Mouse (Mus musculus): ENCODE measurements at regions not wholly inside any gene's neighbourhood (a gene's known extent, or its start where the extent isn't known, plus 50 kb on each side); places are given as distances from the start of the nearest gene placed in this dataset.

- Histone ChIP-seq H3K27ac (ENCODE audit: low read depth, low read length) (no peak overlapping the region), H3K4me3 (ENCODE audit: low read depth, low read length) (no peak overlapping the region), H3K36me3 (ENCODE audit: control insufficient read depth, insufficient read depth, low read length) (no peaks in the 10 kb centered on the region), H3K4me2 (replicated peaks; ENCODE audit: low read depth, low read length) (no peak overlapping the region), H3K9me3 (ENCODE audit: control insufficient read depth, low read length) (no peaks in the 10 kb centered on the region), H3K4me1 (replicated peaks; ENCODE audit: control insufficient read depth, insufficient read depth, low read length) (no peaks in the 10 kb centered on the region), H3K9ac (ENCODE audit: low read depth, low read length) (no peak overlapping the region), H3K27me3 (ENCODE audit: control insufficient read depth, insufficient read depth, low read length) (no peaks in the 10 kb centered on the region)
- WGBS, result 81% methylated on average over 8 of the region's 8 CpGs
- no peak for ATAC-seq (ENCODE audit: low FRiP score)
- DNase-seq (ENCODE audit: low spot score), result no peak
These were observed 252.3 kb upstream of the Xrcc4 start for GRCm38 (mm10) chr13:90341597-90342212.

DNA sequence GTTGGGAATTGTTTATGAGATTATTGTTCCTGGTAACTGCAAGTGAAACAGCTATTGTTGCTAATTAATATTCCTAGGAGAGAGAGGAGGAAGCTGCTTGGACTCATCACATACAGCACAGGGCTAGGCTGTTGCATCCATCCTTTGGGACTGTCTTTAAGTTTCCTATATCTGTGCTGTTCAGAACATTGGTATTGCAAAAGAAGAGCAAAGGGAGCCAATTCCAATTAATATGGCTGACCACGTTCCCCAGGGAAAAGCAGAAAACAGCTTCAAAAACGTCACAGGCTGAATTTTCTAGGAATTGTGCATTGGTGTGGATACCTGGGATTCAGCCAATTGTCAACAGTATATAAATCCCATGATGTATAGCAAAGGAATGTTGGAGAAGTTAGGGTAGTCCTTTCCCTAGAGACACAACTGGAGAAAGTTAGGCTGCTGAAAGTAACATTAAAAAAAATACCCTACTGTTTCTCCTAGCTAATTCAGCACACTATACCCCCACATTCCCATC is 251.3 kb upstream of the Xrcc4 start:
- Histone ChIP-seq H3K9ac (ENCODE audit: low read depth, low read length) (no peak overlapping the region), H3K9me3 (ENCODE audit: control insufficient read depth, low read length) (no peaks in the 10 kb centered on the region), H3K36me3 (ENCODE audit: control insufficient read depth, insufficient read depth, low read length) (no peaks in the 10 kb centered on the region), H3K27me3 (ENCODE audit: control insufficient read depth, insufficient read depth, low read length) (no peaks in the 10 kb centered on the region), H3K4me3 (ENCODE audit: low read depth, low read length) (no peak overlapping the region), H3K27ac (ENCODE audit: low read depth, low read length) (no peak overlapping the region), H3K4me1 (replicated peaks; ENCODE audit: control insufficient read depth, insufficient read depth, low read length) (no peaks in the 10 kb centered on the region), H3K4me2 (replicated peaks; ENCODE audit: low read depth, low read length) (no peak overlapping the region)
- 78% methylated on average over 2 of the region's 2 CpGs for WGBS
- DNase-seq (ENCODE audit: low spot score) (no peak), ATAC-seq (ENCODE audit: low FRiP score) (no peak)

DNA sequence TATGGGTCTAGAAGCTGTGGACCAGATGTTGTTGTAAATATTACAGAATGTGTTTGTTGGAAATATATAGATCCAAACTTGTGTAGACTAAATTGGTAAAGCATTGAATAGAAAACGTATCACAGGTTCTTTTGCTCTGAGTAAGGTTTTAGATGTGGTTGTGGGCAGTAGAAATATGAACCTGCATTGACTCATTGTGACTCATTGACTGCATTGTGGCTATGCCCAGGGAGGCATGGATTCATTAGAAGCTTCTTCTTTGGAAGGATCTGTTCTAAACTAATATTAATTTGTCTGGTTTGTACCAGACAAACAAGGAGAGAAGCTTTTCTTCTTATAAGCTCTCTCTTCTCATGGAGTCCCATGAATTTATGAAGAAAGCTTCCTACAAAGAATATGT is 248.2 kb upstream of the Xrcc4 start:
- Histone ChIP-seq H3K9ac (ENCODE audit: low read depth, low read length) (no peak overlapping the region), H3K9me3 (ENCODE audit: control insufficient read depth, low read length) (no peaks in the 10 kb centered on the region), H3K27ac (ENCODE audit: low read depth, low read length) (no peak overlapping the region), H3K4me3 (ENCODE audit: low read depth, low read length) (no peak overlapping the region), H3K36me3 (ENCODE audit: control insufficient read depth, insufficient read depth, low read length) (no peaks in the 10 kb centered on the region), H3K4me2 (replicated peaks; ENCODE audit: low read depth, low read length) (no peak overlapping the region), H3K4me1 (replicated peaks; ENCODE audit: control insufficient read depth, insufficient read depth, low read length) (no peaks in the 10 kb centered on the region), H3K27me3 (ENCODE audit: control insufficient read depth, insufficient read depth, low read length) (no peaks in the 10 kb centered on the region)
- no peak for DNase-seq (ENCODE audit: low spot score)
- ATAC-seq (ENCODE audit: low FRiP score), result no peak
- WGBS, result 89% methylated on average over 1 of the region's 1 CpGs

- no peak for DNase-seq (ENCODE audit: low spot score)
- H3K36me3 ChIP-seq (ENCODE audit: control insufficient read depth, insufficient read depth, low read length), result no peaks in the 10 kb centered on the region
- H3K9ac ChIP-seq (ENCODE audit: low read depth, low read length), result no peak overlapping the region
- H3K9me3 ChIP-seq (ENCODE audit: control insufficient read depth, low read length), result no peaks in the 10 kb centered on the region
- no peak overlapping the region for H3K4me3 ChIP-seq (ENCODE audit: low read depth, low read length)
- WGBS, result 71% methylated on average over 3 of the region's 3 CpGs
- no peak for ATAC-seq (ENCODE audit: low FRiP score)
- H3K4me2 ChIP-seq (replicated peaks; ENCODE audit: low read depth, low read length), result no peak overlapping the region
- no peaks in the 10 kb centered on the region for H3K4me1 ChIP-seq (replicated peaks; ENCODE audit: control insufficient read depth, insufficient read depth, low read length)
- H3K27ac ChIP-seq (ENCODE audit: low read depth, low read length), result no peak overlapping the region
- H3K27me3 ChIP-seq (ENCODE audit: control insufficient read depth, insufficient read depth, low read length), result no peaks in the 10 kb centered on the region
These were observed 246.3 kb upstream of the Xrcc4 start for GRCm38 (mm10) chr13:90335741-90336037.

DNA sequence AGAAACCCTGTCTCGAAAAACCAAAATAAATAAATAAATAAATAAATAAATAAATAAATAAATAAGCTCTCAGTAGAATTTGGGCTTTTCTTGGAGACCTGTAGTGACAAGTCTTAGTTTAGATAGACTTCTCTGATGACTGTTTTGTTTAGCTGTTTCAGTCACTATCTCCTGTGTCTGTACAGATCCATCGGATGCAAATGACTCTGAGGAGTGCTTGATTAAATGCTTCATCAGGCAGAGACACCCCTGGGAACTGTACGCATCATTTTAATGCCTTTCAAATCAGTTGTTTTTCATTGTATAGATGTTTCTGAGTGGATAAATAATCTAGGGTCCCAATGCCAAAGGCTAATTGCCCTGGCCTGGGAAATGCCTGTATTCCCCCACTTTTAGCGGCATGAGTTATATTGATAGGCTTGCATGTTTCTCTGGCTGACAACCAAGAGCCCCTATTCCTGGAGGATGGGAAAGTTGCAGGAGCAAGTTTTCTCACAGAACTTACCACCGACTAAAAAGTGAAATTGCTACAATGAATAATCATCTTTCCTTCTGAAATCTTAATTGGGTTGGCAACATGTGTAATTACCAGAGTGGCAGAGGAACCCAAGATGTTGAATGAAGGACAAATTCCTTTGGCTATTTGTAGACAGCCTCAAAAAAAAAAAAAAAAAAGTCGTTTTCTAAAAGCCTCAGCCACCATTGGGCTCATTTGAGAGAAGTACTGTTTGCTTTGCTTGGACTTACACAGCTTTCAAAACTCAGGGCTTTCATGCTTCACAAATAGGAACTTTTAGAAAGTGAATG is 245.7 kb upstream of the Xrcc4 start:
- Histone ChIP-seq H3K27ac (ENCODE audit: low read depth, low read length) (no peak overlapping the region), H3K9ac (ENCODE audit: low read depth, low read length) (no peak overlapping the region), H3K9me3 (ENCODE audit: control insufficient read depth, low read length) (no peaks in the 10 kb centered on the region), H3K4me1 (replicated peaks; ENCODE audit: control insufficient read depth, insufficient read depth, low read length) (no peaks in the 10 kb centered on the region), H3K4me2 (replicated peaks; ENCODE audit: low read depth, low read length) (no peak overlapping the region), H3K27me3 (ENCODE audit: control insufficient read depth, insufficient read depth, low read length) (no peaks in the 10 kb centered on the region), H3K4me3 (ENCODE audit: low read depth, low read length) (no peak overlapping the region), H3K36me3 (ENCODE audit: control insufficient read depth, insufficient read depth, low read length) (no peaks in the 10 kb centered on the region)
- DNase-seq (ENCODE audit: low spot score) (no peak), ATAC-seq (ENCODE audit: low FRiP score) (no peak; the same call in 1 of the 2 replicates)
- WGBS, result 74% methylated on average over 6 of the region's 6 CpGs

DNA sequence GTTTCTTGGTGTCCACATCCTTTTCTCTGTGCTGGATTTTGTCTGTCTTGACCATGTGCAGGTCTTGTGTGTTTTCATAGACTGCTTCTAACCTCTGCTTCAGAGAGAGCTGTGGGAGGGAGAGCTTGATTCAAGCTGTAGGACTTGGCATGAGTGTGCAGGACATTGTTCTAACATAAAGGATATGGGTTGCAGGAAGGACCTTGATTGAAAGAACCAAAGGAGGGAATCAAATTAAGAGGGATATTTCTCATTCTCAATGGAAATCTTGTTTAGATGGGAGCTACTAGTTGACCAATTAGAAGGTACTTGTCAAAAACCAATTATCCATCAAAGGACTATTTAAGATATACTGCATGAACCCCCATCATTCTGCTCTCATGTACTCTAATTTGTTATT is 244.9 kb upstream of the Xrcc4 start:
- Histone ChIP-seq H3K9ac (ENCODE audit: low read depth, low read length) (no peak overlapping the region), H3K36me3 (ENCODE audit: control insufficient read depth, insufficient read depth, low read length) (no peaks in the 10 kb centered on the region), H3K4me1 (replicated peaks; ENCODE audit: control insufficient read depth, insufficient read depth, low read length) (no peaks in the 10 kb centered on the region), H3K27me3 (ENCODE audit: control insufficient read depth, insufficient read depth, low read length) (no peaks in the 10 kb centered on the region), H3K4me2 (replicated peaks; ENCODE audit: low read depth, low read length) (no peak overlapping the region), H3K27ac (ENCODE audit: low read depth, low read length) (no peak overlapping the region), H3K4me3 (ENCODE audit: low read depth, low read length) (no peak overlapping the region), H3K9me3 (ENCODE audit: control insufficient read depth, low read length) (no peaks in the 10 kb centered on the region)
- no peak for ATAC-seq (ENCODE audit: low FRiP score)
- no peak for DNase-seq (ENCODE audit: low spot score)

DNA sequence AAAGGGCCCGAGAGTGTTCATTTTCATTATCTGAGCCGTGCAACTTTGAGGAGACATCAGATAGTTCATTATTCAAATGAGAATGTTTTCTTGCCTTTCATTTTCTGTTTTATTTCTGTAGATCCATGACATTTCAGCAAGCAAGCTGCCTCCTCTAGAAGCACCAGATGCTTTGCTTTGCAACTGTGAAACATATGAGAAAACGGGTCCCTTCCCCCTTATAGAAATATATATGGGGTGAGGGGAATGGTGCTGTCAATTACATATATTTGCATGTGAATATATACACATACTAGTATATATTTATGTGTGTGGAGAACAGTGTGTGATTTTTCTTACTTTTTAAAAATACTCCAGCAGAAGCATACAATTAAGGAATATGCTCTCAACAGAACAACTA is 235.8 kb upstream of the Xrcc4 start:
- H3K9ac ChIP-seq (ENCODE audit: low read depth, low read length), result no peak overlapping the region
- H3K9me3 ChIP-seq (ENCODE audit: control insufficient read depth, low read length), result no peaks in the 10 kb centered on the region
- no peak for ATAC-seq (ENCODE audit: low FRiP score)
- no peaks in the 10 kb centered on the region for H3K36me3 ChIP-seq (ENCODE audit: control insufficient read depth, insufficient read depth, low read length)
- H3K4me2 ChIP-seq (replicated peaks; ENCODE audit: low read depth, low read length), result no peak overlapping the region
- 87% methylated on average over 3 of the region's 3 CpGs for WGBS
- H3K4me3 ChIP-seq (ENCODE audit: low read depth, low read length), result no peak overlapping the region
- H3K27me3 ChIP-seq (ENCODE audit: control insufficient read depth, insufficient read depth, low read length), result no peaks in the 10 kb centered on the region
- no peaks in the 10 kb centered on the region for H3K4me1 ChIP-seq (replicated peaks; ENCODE audit: control insufficient read depth, insufficient read depth, low read length)
- no peak for DNase-seq (ENCODE audit: low spot score)
- no peak overlapping the region for H3K27ac ChIP-seq (ENCODE audit: low read depth, low read length)

DNA sequence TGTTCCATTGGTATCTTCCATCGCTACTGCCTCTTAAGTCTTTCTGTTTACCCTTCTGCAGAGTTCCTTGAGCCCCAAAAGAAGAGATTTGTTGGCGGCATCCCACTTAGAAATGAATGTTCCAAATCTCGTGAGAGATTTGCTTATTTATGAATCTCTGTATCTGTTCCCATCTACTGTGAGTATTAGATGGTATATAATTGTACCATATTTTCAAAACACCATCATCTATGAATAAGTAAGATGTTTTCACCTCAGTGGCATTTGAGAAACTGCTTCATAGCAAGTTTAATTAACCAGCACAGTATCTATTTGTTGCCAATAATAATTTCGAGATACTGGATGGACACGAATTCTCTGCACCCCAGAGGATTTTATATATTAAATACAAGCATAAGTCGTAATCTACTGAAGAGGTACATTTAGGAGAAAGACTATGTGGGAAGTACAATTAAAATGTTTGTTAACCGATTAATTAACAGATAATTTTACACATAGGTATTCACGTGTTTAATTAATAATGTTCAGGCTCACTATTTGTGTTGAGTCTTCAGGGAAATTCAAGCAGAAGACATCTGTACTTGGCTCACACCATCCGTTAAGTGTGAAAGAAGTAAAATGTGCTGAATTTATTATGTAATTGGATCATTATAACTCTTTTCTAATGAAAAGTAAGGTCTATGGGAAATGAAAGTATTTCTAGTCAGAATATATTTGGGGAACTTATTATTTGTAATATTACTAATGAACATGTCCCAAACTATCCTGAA is 224.0 kb upstream of the Xrcc4 start:
- H3K4me3 ChIP-seq (ENCODE audit: low read depth, low read length), result no peak overlapping the region
- no peak overlapping the region for H3K9ac ChIP-seq (ENCODE audit: low read depth, low read length)
- H3K9me3 ChIP-seq (ENCODE audit: control insufficient read depth, low read length), result no peaks in the 10 kb centered on the region
- no peak overlapping the region for H3K4me2 ChIP-seq (replicated peaks; ENCODE audit: low read depth, low read length)
- H3K27me3 ChIP-seq (ENCODE audit: control insufficient read depth, insufficient read depth, low read length), result no peaks in the 10 kb centered on the region
- H3K27ac ChIP-seq (ENCODE audit: low read depth, low read length), result no peak overlapping the region
- no peak for ATAC-seq (ENCODE audit: low FRiP score)
- no peaks in the 10 kb centered on the region for H3K4me1 ChIP-seq (replicated peaks; ENCODE audit: control insufficient read depth, insufficient read depth, low read length)
- 91% methylated on average over 9 of the region's 9 CpGs for WGBS
- H3K36me3 ChIP-seq (ENCODE audit: control insufficient read depth, insufficient read depth, low read length), result no peaks in the 10 kb centered on the region
- no peak for DNase-seq (ENCODE audit: low spot score)
